Mouse (Mus musculus) spleen, postnatal 4 days (tissue): ENCODE measurements around the gene Ptpn12.
A peak's percentile ranks its signal among the peaks of the same experiment; 100 is the strongest.

ENCODE experiments used
- DNase-seq, 2 experiments: peaks; one replicate each; pipeline ENCODE4 v3.0.0; 2022; ENCODE audit warnings: low spot score in 2 of 2

Ptpn12 gene

GRCm38 (mm10) chr5:21055820-21056531 lies at the start of gene Ptpn12:
Ptpn12 (minus strand) TSS chr5:21055911.
- peak; percentile 93 to 97 for DNase-seq

- DNase-seq, result no peak
Observed at GRCm38 (mm10) chr5:21091179-21091578, 35.5 kb upstream of the Ptpn12 start.

- no peak for DNase-seq
Observed at GRCm38 (mm10) chr5:21057217-21057616, 1.5 kb upstream of the Ptpn12 start.

GRCm38 (mm10) chr5:21056595-21056994 lies 884 bp upstream of the Ptpn12 start:
- no peak for DNase-seq

- DNase-seq, result peak; percentile 51 to 83
Observed at GRCm38 (mm10) chr5:21055071-21055819, 466 bp downstream of the Ptpn12 start.

GRCm38 (mm10) chr5:21054472-21055070 lies 1.1 kb downstream of the Ptpn12 start:
- DNase-seq, result peak; percentile 47 to 66

GRCm38 (mm10) chr5:21053571-21054307 lies 2.0 kb downstream of the Ptpn12 start:
- DNase-seq, result no peak

GRCm38 (mm10) chr5:21052521-21052920 lies 3.2 kb downstream of the Ptpn12 start:
- no peak for DNase-seq

- DNase-seq, result no peak
Observed at GRCm38 (mm10) chr5:21050770-21051122, 5.0 kb downstream of the Ptpn12 start.

GRCm38 (mm10) chr5:21050061-21050769 lies 5.5 kb downstream of the Ptpn12 start:
- DNase-seq, result no peak

- DNase-seq, result no peak
Observed at GRCm38 (mm10) chr5:21049006-21049405, 6.7 kb downstream of the Ptpn12 start.

- DNase-seq, result no peak
Observed at GRCm38 (mm10) chr5:21047114-21047513, 8.6 kb downstream of the Ptpn12 start.

- no peak for DNase-seq
Observed at GRCm38 (mm10) chr5:21046150-21047048, 9.3 kb downstream of the Ptpn12 start.

- DNase-seq, result no peak
Observed at GRCm38 (mm10) chr5:21045462-21045861, 10.2 kb downstream of the Ptpn12 start.

- DNase-seq, result no peak
Observed at GRCm38 (mm10) chr5:21038100-21038499, 17.6 kb downstream of the Ptpn12 start.

- DNase-seq, result no peak
Observed at GRCm38 (mm10) chr5:21035689-21036480, 19.8 kb downstream of the Ptpn12 start.

GRCm38 (mm10) chr5:21034388-21034966 lies 21.2 kb downstream of the Ptpn12 start:
- no peak for DNase-seq

GRCm38 (mm10) chr5:21033382-21034056 lies 22.2 kb downstream of the Ptpn12 start:
- no peak for DNase-seq

GRCm38 (mm10) chr5:21032626-21033025 lies 23.1 kb downstream of the Ptpn12 start:
- no peak for DNase-seq
